Mouse (Mus musculus) liver, embryonic 14.5 days (tissue): Measurements from ENCODE around the gene Agbl5. TPM values are rescaled to one million over a fixed set of nuclear protein-coding genes. Genes with fewer than 3 reads are reported as not detected.

ENCODE experiments used
- ATAC-seq: fragments of 200-750 bp; cut with Nextera tagmentation; 2 replicates; pipeline ENCODE4 v1.8.0; 2017; ENCODE audit warnings: moderate number of reproducible peaks, mild to moderate bottlenecking, moderate library complexity; ENCODE audit not compliant: insufficient read depth
- DNase-seq, 3 experiments: peaks; one replicate each; pipeline ENCODE4 v3.0.0-alpha.2; 2012 to 2013; ENCODE audit warnings: low read depth in 3 of 3, low spot score in 3 of 3
- H3K27ac ChIP-seq: fragments of 300-500 bp; sonication (generic); 2 replicates; pipeline ENCODE4 v1.5.1; 2014; ENCODE audit warnings: moderate library complexity, mild to moderate bottlenecking, control low read depth, inconsistent platforms
- H3K27me3 ChIP-seq: fragments of 300-500 bp; sonication (generic); 2 replicates; pipeline ENCODE4 v1.6.1; 2014; ENCODE audit warnings: mild to moderate bottlenecking, low read length, moderate library complexity; ENCODE audit not compliant: control insufficient read depth, insufficient read depth
- H3K36me3 ChIP-seq: fragments of 300-500 bp; sonication (generic); replicated peaks from 2 replicates; pipeline ENCODE4 v1.6.1; 2014; ENCODE audit warnings: low read depth; ENCODE audit not compliant: control insufficient read depth, insufficient read depth
- H3K4me1 ChIP-seq, 2 experiments: fragments of 200-500 bp in 1 of 2; fragments of 300-500 bp in 1 of 2; sonication (generic) in 1 of 2; replicated peaks; 2 replicates each; pipeline ENCODE4 v1.6.1; 2012 to 2014; ENCODE audit warnings: antibody characterized with exemption in 1 of 2, inconsistent platforms in 1 of 2, low read length in 1 of 2; ENCODE audit not compliant: control insufficient read depth in 2 of 2, insufficient read depth in 2 of 2
- H3K4me2 ChIP-seq: fragments of 300-500 bp; sonication (generic); 2 replicates; pipeline ENCODE4 v1.6.1; 2014; ENCODE audit warnings: low read depth, mild to moderate bottlenecking, control low read depth, moderate library complexity
- H3K4me3 ChIP-seq, 2 experiments: fragments of 200-500 bp in 1 of 2; fragments of 300-500 bp in 1 of 2; sonication (generic) in 1 of 2; 2 replicates each; pipeline ENCODE4 v1.5.1; 2012 to 2014; ENCODE audit warnings: low read depth in 2 of 2, low read length in 2 of 2, mild to moderate bottlenecking in 2 of 2, control low read depth in 1 of 2, inconsistent platforms in 1 of 2, moderate library complexity in 1 of 2; ENCODE audit not compliant: insufficient read depth in 1 of 2
- H3K9ac ChIP-seq: fragments of 300-500 bp; sonication (generic); replicated peaks from 2 replicates; pipeline ENCODE4 v1.6.1; 2014; ENCODE audit warnings: mild to moderate bottlenecking, control low read depth, moderate library complexity
- H3K9me3 ChIP-seq: fragments of 300-500 bp; sonication (generic); 2 replicates; pipeline ENCODE4 v1.6.1; 2016; ENCODE audit warnings: low read length, mixed read lengths; ENCODE audit not compliant: control insufficient read depth
- CTCF ChIP-seq: IDR thresholded peaks from 2 replicates; pipeline ENCODE4 v1.5.1; 2016; ENCODE audit warnings: antibody characterized with exemption, low read depth, control low read depth
- EP300 ChIP-seq: IDR thresholded peaks from 2 replicates; pipeline ENCODE4 v1.6.1; 2016; ENCODE audit warnings: antibody characterized with exemption, low read depth
- WGBS: fragments of 180-500 bp; shearing (Covaris S2); extraction: QIAGEN DNeasy Blood & Tissue Kit; methylation state at CpG from one replicate; pipeline ENCODE4 v1.1.7; 2014; ENCODE audit not compliant: insufficient replicate concordance; 5-methylcytosine and 5-hydroxymethylcytosine counted together
- polyA plus RNA-seq, 2 experiments: library from polyadenylated mRNA; depleted of rRNA in 1 of 2; stranded (reverse) in 1 of 2; unstranded in 1 of 2; fragments of >200 nt; fragmentation: Nextera tagmentation in 1 of 2; extraction: Ambion mirVana in 1 of 2; gene quantifications; 2 replicates each; pipeline versions ENCODE4 v1.2.1 to v1.2.3; 2012 to 2014

Agbl5 gene
- polyA plus RNA-seq, 2 experiments: 4.8 to 5.0 TPM

DNA sequence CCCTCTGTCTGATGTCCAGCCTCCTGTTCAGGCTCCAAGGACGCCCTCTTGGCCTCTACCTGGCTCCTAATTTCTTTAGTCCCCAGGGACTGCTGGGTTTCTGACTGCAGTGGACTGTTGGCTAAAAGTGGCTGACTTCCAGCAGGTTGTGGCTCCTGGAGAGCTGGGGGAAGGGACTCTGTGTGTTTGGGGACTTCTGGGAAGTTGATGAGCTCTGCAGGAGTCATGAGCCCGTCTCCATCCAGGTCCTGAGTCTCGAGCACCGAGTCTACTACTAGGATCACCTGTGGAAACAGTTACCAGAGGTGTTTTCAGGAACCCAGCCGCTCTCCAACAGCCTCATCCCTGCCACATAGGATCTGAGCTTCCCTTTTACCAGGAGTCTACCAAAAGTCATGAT is 45.2 kb downstream of the Agbl5 start:
- Histone ChIP-seq H3K9me3 (no peaks in the 10 kb centered on the region), H3K36me3 (no peaks in the 10 kb centered on the region), H3K4me2 (no peak overlapping the region), H3K9ac (no peak overlapping the region), H3K4me3 (no peak overlapping the region), H3K27me3 (no peaks in the 10 kb centered on the region), H3K4me1 (no peaks in the 10 kb centered on the region), H3K27ac (no peak overlapping the region)
- no peak for TF ChIP-seq EP300
- no peak for TF ChIP-seq CTCF
- WGBS: 56% methylated on average over 5 of the region's 5 CpGs
- ATAC-seq: no peak
- DNase-seq: no peak

DNA sequence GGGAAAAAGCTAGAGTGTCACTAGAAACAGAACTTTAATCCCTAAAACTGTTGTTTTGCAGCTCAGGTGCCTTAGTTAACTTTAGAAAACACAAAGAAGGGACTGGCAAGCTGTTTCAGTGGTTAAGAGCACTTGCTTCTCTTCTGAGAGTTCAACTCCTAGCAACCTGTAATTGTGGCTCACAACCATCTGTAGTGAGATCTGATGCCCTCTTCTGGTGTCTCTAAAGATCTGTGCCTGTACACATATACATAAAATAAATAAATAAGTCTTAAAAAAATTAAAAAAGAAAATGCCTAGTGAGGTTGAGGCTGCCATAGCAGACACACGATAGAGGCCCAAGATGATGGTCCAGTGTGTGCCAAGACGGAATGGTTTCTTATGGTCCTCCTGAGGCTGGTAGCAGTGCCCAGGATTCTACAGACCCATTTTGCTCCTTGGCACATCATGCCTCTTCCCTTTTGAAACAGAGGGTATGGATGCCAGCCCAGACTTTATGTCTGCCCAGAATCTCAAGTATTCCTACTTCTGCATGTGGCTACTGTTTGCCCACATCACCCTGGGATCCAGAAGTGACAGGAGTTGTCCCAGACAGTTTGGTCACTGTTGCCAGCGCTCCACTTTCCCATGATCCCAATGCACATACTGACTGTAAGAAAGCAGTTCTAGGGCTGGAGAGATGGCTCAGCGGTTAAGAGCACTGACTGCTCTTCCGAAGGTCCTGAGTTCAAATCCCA is 46.4 kb downstream of the Agbl5 start:
- ATAC-seq (no peak), DNase-seq (no peak)
- no peak overlapping the region for H3K4me3 ChIP-seq
- H3K4me1 ChIP-seq: no peaks in the 10 kb centered on the region
- TF ChIP-seq EP300: no peak
- no peak for TF ChIP-seq CTCF
- H3K27ac ChIP-seq: no peak overlapping the region
- no peaks in the 10 kb centered on the region for H3K36me3 ChIP-seq
- no peaks in the 10 kb centered on the region for H3K9me3 ChIP-seq
- 67% methylated on average over 5 of the region's 5 CpGs for WGBS
- no peak overlapping the region for H3K9ac ChIP-seq
- no peaks in the 10 kb centered on the region for H3K27me3 ChIP-seq
- no peak overlapping the region for H3K4me2 ChIP-seq

DNA sequence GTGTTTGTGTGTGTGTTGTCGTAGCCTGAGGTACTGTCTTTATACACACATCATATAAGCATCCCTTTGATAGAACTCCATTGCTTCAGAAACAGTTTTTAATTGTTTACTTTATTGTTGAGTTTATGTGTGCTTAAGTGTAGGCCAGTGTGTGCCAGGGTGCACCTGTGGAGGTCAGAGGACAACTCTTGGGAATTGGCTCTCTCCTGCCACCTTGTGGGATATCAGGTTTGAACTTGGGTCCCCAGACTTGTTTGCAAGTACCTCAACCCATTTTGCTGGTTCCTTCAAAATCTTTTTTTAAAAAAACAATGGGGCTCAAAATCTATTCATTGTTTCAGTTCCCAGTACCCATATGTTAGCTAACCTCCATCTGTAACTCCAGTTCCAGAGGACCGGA is 54.5 kb downstream of the Agbl5 start:
- H3K9ac ChIP-seq: no peak overlapping the region
- TF ChIP-seq CTCF: peak; percentile 58
- no peak for TF ChIP-seq EP300

DNA sequence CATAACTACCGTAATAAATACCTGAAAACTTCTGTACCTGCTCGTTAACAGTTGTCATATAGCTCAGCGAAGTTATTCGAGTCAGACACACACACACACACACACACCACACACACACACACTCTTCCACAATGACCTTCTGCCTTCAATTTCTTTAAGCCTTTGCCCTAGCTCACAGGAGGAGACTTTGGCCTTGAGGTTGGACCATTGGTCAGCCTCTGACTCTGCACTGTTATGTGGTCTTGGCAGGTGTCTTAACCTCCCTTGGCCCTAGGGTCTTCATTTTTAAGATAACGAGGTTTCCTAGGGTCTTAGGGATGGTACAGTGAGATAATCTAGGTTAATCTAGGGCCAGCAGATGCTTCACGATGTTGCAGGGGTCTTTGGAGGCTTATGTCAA is 55.9 kb downstream of the Agbl5 start:
- no peaks in the 10 kb centered on the region for H3K9me3 ChIP-seq
- H3K27ac ChIP-seq: no peak overlapping the region
- no peak overlapping the region for H3K4me3 ChIP-seq
- no peak overlapping the region for H3K9ac ChIP-seq
- no peaks in the 10 kb centered on the region for H3K36me3 ChIP-seq
- DNase-seq: no peak
- WGBS: 65% methylated on average over 6 of the region's 6 CpGs
- H3K27me3 ChIP-seq: peaks cover 5% of the 10 kb centered on the region; the same call in 1 of the 2 replicates
- no peak for ATAC-seq
- H3K4me1 ChIP-seq: peaks cover under 1 to 7% of the 10 kb centered on the region in 2 experiments; a peak in 3 of 4 replicates
- no peak overlapping the region for H3K4me2 ChIP-seq
- TF ChIP-seq EP300: no peak
- TF ChIP-seq CTCF: no peak

More for the DNA sequence above, 54.5 kb downstream of the Agbl5 start:
- Histone ChIP-seq H3K4me3 (no peak overlapping the region), H3K4me1 (no peaks in the 10 kb centered on the region), H3K9me3 (no peaks in the 10 kb centered on the region), H3K27ac (no peak overlapping the region), H3K4me2 (no peak overlapping the region), H3K27me3 (peaks cover 5% of the 10 kb centered on the region; the same call in 1 of the 2 replicates), H3K36me3 (no peaks in the 10 kb centered on the region)
- 71% methylated on average over 2 of the region's 2 CpGs for WGBS
- ATAC-seq: no peak
- no peak for DNase-seq

DNA sequence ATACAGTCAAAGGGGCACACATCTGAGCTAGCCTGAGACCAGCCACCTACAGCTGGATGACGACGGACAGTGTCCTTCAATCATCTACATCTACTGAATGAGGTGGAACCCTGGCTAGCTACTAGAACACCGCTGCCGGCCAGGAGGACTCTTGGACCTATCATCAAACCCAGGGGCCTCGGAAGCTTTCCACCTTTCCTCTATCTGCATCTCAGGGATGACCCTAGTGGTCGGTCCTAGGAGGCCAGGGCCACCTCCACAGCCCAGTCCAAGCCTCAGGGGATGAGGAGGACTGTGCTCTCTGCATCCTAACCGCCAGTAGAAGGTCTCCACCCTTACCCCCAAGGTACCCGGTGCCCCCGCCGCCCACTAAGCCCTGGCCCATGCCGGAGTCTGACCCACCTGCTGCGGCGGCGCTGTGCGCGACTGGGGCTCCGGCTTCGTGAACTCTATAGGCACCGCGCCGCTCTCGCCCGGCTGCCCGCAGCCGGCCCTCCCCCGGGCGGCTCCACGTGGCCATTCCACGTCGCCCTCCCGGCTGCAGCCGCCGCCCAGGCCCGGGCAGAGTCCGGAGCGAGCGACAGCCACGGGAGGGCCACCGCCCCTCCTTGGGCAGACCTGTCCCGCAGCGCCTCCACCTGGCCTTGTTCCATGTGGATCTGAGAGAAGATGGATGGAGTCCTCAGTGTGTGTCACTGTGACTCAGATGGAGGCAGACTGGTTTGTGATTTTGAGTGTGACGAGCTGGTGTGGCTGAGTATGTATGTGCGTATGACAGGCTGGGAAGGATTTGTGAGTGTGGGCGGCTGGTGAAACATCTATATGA is 56.7 kb downstream of the Agbl5 start, which contains the start of gene Cgref1:
Gene Cgref1 (minus strand): TSS at position 636 of the 826 bp plus-strand sequence.
- Histone ChIP-seq H3K4me1 (peaks cover 3 to 10% of the 10 kb centered on the region in 2 experiments), H3K27ac (no peak within 1 kb of the TSS), H3K4me3 (peak within 1 kb of the TSS; percentile 10 to 43), H3K36me3 (no peaks in the 10 kb centered on the region), H3K9me3 (no peaks in the 10 kb centered on the region), H3K4me2 (peak within 1 kb of the TSS; percentile 52), H3K27me3 (peaks cover 5% of the 10 kb centered on the region; the same call in 1 of the 2 replicates), H3K9ac (no peak within 1 kb of the TSS)
- peak; percentile 34; the same call in 1 of the 2 replicates for ATAC-seq
- no peak for TF ChIP-seq EP300
- TF ChIP-seq CTCF: peak; percentile 58
- WGBS: 8% methylated on average over 44 of the region's 44 CpGs
- DNase-seq: no peak
